Mouse (Mus musculus): ENCODE results near the gene Tbck. TPM values are rescaled to one million over a fixed set of nuclear protein-coding genes. Genes with fewer than 3 reads are reported as not detected.

Gene Tbck
- polyA plus RNA-seq, 1 experiment from 2014 or later, result 12.5 TPM

DNA sequence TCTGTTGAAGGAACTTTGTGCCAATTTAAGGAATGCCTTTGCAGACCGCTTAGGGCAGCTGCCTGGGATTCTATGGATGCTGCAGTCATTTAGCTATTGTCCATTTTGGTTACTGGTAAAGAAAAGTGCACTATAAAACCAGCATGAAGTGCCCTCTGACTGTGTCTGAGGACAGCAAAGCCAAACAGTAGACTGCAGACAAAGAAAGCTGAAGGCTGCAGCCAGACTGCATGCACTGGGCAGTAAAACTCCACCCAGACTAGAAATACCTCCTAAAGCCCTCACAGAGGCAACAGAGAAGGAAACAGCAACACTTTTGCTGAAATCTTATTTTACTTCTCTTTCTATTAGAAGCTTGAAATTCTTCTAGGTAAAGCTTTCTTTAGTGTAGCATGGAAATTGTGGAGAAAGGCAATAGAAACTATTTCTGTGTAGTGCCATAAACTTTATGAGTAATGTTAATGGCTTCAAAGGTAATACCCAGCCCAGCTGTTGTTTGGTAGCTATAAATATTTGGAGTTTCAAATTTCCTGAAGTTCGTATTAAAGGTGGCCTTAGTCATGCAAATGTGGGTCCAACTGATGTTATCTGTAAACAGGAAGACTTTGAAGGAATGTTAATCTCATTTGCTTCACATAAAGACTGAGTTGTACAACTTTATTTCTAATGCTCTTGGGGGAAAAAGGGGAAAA lies 124.1 kb downstream of the Tbck start:
- 74% methylated on average over 2 of the region's 2 CpGs for WGBS
- no peak for ATAC-seq (replicated peaks; ENCODE audit: insufficient number of reproducible peaks, insufficient read depth, low FRiP score, low read depth)
- peaks cover under 1% of the 10 kb centered on the region for H3K4me1 ChIP-seq (replicated peaks)

DNA sequence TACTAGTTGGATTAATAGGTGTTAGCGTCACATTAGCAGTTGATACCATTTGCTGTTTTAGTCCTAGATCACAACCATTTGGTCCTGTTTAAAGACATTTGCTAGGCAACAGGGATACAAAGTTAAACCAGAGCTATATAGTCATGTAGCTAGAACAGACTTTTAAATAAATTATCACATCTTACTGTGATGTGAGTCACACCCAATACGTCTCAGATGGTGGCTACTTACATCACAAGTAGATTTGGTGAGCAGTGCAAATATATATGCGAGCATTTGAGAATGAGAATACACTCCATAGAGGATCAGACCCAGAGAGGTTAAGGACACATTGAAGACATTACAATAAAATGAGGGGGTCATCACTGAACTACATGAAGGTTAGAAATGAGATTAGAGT lies 125.0 kb downstream of the Tbck start:
- no peaks in the 10 kb centered on the region; the same call in 1 of the 2 replicates for H3K36me3 ChIP-seq
- no peak for ATAC-seq (replicated peaks; ENCODE audit: insufficient number of reproducible peaks, insufficient read depth, low FRiP score, low read depth)
- no peak overlapping the region for H3K27ac ChIP-seq
- peaks cover 9% of the 10 kb centered on the region for H3K4me1 ChIP-seq (replicated peaks)
- H3K9ac ChIP-seq, result no peak overlapping the region
- H3K9me3 ChIP-seq (replicated peaks), result no peaks in the 10 kb centered on the region
- no peak overlapping the region for H3K4me2 ChIP-seq
- no peak overlapping the region for H3K4me3 ChIP-seq
- no peaks in the 10 kb centered on the region for H3K27me3 ChIP-seq
- WGBS, result 90% methylated on average over 3 of the region's 3 CpGs

More for the DNA sequence above, 124.1 kb downstream of the Tbck start:
- Histone ChIP-seq H3K4me2 (no peak overlapping the region), H3K9ac (no peak overlapping the region), H3K27me3 (no peaks in the 10 kb centered on the region), H3K4me3 (no peak overlapping the region), H3K27ac (no peak overlapping the region), H3K9me3 (replicated peaks) (no peaks in the 10 kb centered on the region), H3K36me3 (no peaks in the 10 kb centered on the region; the same call in 1 of the 2 replicates)

DNA sequence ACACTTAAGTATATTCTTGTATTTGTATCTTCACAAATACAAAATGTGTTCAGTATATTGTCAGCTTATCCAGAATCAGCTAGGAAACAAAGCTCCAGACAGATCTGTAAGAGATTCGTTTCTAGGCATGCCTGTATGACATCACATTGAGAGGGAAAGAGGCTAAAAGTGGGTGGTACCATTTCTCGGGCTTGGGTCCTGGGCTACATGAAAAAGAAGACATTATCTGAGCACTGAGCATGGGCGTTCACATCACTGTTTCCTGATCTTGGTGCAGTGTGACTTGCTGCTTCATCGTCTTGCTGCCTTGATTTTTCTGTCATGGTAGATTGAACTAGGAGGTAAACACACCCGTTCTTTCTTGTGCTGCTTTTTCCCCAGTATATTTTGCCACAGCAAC lies 127.8 kb downstream of the Tbck start:
- Histone ChIP-seq H3K4me2 (no peak overlapping the region), H3K4me1 (replicated peaks) (peaks cover 12% of the 10 kb centered on the region), H3K4me3 (no peak overlapping the region), H3K27me3 (no peaks in the 10 kb centered on the region), H3K9ac (no peak overlapping the region), H3K36me3 (no peaks in the 10 kb centered on the region), H3K27ac (no peak overlapping the region), H3K9me3 (replicated peaks) (no peaks in the 10 kb centered on the region)
- WGBS, result 44% methylated on average over 5 of the region's 5 CpGs
- ATAC-seq (replicated peaks; ENCODE audit: insufficient number of reproducible peaks, insufficient read depth, low FRiP score, low read depth), result no peak

DNA sequence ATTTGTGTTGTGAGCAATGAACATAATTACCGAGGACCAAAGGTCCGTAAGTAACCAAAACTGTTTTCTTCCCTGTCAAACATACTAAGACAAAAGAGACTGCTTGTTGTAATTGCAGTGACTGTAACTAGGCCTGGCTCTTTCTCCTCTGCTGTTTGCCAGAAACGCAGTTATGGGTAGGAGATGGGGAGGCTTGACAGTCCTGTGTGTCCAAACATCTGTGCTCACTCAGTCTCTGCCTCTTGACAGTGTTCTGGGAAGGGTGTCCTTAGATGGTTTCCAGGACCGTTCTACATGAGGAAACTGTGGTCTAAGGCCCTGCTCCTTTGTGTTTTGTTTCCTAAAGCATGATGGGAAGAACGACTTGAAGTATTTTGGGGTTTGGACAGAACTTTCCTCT lies 128.4 kb downstream of the Tbck start:
- H3K4me2 ChIP-seq, result no peak overlapping the region
- peaks cover 12% of the 10 kb centered on the region for H3K4me1 ChIP-seq (replicated peaks)
- H3K4me3 ChIP-seq, result no peak overlapping the region
- no peak overlapping the region for H3K27ac ChIP-seq
- no peaks in the 10 kb centered on the region for H3K36me3 ChIP-seq
- WGBS, result 40% methylated on average over 5 of the region's 5 CpGs
- no peaks in the 10 kb centered on the region for H3K27me3 ChIP-seq
- no peak overlapping the region for H3K9ac ChIP-seq
- no peak for ATAC-seq (replicated peaks; ENCODE audit: insufficient number of reproducible peaks, insufficient read depth, low FRiP score, low read depth)
- H3K9me3 ChIP-seq (replicated peaks), result no peaks in the 10 kb centered on the region

DNA sequence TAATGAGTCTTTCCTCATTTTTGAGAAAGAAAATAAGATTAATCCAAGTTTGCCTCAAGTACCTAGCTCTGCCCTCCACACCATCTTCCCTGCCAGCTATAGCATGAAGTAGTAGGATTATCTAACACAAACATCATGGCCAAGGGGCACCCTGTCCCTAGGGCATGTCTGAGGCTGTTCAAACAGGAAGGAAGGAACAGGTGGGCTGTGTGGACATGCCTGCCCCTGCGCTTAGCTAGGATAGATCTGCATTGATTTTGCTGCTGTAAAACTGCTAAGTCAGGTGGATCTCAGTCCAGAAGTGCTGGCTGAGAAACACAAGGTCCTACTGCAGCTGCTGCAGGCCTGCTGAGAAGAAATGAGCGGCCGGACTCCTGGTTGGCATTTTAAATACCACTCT lies 129.2 kb downstream of the Tbck start:
- Histone ChIP-seq H3K9ac (no peak overlapping the region), H3K4me2 (no peak overlapping the region), H3K9me3 (replicated peaks) (no peaks in the 10 kb centered on the region), H3K27me3 (no peaks in the 10 kb centered on the region), H3K4me1 (replicated peaks) (peaks cover 14% of the 10 kb centered on the region), H3K36me3 (no peaks in the 10 kb centered on the region), H3K4me3 (no peak overlapping the region), H3K27ac (no peak overlapping the region)
- ATAC-seq (replicated peaks; ENCODE audit: insufficient number of reproducible peaks, insufficient read depth, low FRiP score, low read depth), result no peak
- WGBS, result 71% methylated on average over 3 of the region's 3 CpGs

DNA sequence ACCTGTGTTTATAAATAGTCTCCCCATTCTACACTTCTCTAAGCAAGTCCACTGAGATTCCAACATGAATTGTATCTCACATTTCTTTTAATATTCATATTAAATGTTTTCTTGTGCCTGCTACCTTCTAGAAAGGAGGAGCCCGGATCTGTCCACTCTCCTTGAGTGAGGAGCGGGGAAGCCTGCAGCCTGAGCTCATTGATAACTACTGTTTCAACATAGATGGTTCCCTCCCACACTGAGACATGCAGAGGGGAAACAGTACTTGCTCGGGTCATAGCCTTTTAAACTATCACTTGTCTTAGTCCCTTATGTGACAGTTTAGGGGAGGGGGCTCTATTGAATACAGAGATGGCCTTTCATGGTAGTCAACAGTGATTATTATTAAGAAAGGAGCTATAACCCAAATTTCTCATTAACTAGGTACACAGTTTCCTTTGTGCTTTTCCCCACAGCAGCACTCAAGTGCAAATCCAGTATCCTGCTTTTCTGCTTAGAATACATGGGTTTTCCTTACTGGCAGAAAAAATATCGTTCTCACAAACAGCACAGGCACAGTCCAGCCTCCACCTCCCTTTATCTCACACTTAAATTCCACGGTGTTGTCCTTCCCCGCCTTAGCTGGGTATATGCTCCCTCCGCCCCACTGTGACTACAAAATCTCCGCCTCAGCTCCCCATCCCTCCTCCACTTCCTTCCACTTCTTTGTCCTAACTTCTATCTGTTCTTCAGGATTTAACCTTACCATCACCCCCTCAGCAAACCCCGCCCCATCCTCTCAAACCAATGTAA lies 130.0 kb downstream of the Tbck start:
- no peak overlapping the region for H3K27ac ChIP-seq
- no peaks in the 10 kb centered on the region for H3K36me3 ChIP-seq
- 41% methylated on average over 9 of the region's 9 CpGs for WGBS
- no peak overlapping the region for H3K4me3 ChIP-seq
- H3K9me3 ChIP-seq (replicated peaks), result no peaks in the 10 kb centered on the region
- H3K9ac ChIP-seq, result no peak overlapping the region
- H3K27me3 ChIP-seq, result no peaks in the 10 kb centered on the region
- no peak overlapping the region for H3K4me2 ChIP-seq
- H3K4me1 ChIP-seq (replicated peaks), result peaks cover 14% of the 10 kb centered on the region
- ATAC-seq (replicated peaks; ENCODE audit: insufficient number of reproducible peaks, insufficient read depth, low FRiP score, low read depth), result no peak

DNA sequence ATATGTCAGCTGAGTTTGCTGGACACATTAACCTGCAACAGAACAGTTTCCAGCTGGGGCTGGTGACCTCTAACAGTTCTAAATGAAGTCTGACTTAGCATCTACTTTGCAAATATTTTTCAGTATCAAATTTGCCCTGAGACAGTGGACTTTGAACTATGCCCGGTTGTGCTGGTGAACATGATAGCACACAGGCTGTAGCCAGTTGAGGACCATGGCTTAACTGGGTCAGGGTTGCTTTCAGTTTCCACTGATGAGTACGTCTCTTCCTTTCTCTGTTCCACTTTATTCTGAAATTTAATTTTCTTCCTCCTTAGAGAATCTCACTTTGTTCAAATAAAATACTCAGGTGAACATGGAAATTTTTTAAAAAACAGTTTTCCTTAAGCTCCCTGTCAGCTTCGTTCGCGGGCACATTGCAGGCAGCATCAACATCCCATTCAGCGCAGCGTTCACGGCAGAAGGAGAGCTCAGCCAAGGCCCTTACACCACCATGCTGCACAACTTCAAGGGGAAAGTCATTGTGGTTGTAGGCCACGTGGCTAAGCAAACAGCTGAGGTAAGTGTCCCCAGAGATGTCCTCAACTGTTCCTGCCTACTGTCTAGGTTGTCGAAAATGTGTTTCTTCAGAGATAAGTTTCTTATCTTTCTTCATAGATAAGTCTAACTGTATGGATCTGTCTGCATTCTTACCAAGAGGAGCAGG lies 131.0 kb downstream of the Tbck start:
- Histone ChIP-seq H3K27me3 (no peaks in the 10 kb centered on the region), H3K9me3 (replicated peaks) (no peaks in the 10 kb centered on the region), H3K27ac (no peak overlapping the region), H3K9ac (no peak overlapping the region), H3K36me3 (no peaks in the 10 kb centered on the region), H3K4me3 (no peak overlapping the region), H3K4me2 (no peak overlapping the region), H3K4me1 (replicated peaks) (peaks cover 14% of the 10 kb centered on the region)
- no peak for ATAC-seq (replicated peaks; ENCODE audit: insufficient number of reproducible peaks, insufficient read depth, low FRiP score, low read depth)
- 68% methylated on average over 10 of the region's 10 CpGs for WGBS

DNA sequence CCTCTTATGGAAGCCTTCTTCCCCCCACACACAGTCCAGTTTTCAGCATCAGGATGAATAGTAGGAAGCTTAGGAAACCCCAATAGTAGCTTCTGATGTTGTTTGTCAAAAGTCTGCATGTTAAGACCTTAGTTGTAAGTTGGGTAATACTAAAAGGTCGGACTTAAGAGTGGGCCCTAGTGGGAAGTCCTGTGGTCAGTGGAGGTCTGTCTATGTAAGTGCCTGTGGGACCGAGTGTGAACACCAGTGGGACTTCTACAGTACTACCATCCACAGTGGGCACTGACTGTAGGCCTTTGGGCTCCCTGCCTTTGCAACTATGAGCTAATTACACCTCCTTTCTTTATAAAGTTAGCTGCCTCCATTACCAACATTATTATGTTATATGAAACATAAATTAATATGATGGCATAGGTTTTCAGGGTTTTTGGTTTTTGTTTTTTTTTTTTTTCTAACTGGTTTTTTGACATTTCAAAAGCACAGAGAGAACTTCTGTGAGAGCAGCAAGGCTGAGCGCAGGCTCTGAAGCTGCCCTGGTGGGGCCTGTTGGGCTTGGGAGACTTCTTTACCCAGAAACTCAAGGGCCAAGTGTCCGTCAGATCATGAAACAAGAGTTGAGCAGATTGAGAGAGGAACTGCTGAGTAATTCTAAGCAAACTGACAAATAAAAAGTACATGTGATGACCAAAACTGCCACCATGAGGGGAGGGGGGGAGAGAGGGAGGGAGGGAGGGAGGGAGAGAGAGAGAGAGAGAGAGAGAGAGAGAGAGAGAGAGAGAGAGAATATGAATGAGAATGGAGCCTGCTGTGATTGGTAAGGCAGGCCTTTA lies 131.8 kb downstream of the Tbck start:
- WGBS, result 89% methylated on average over 4 of the region's 4 CpGs
- ATAC-seq (replicated peaks; ENCODE audit: insufficient number of reproducible peaks, insufficient read depth, low FRiP score, low read depth), result no peak

DNA sequence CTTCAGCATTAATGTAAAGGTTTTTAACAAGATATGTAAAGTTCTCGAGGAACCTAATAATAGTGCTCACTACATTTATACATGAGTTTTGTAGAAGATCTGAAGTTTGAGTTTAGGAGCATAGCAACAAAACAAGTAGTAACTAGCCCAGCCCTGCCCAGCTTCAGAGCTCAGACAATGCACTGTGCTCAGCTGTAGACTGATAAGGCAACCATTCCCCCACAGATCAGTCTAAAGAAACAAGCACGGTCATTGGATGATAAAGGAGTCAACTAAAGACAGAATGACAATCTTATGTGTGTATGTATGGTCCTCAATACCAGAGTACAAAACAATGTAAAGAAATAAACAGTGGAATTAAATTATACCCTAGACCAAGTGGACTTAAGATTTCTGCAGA lies 135.5 kb downstream of the Tbck start:
- 55% methylated on average over 2 of the region's 2 CpGs for WGBS
- Histone ChIP-seq H3K4me3 (no peak overlapping the region), H3K4me1 (replicated peaks) (peaks cover 2% of the 10 kb centered on the region; the same call in 1 of the 2 replicates), H3K27me3 (no peaks in the 10 kb centered on the region), H3K4me2 (no peak overlapping the region), H3K27ac (no peak overlapping the region), H3K9me3 (replicated peaks) (no peaks in the 10 kb centered on the region), H3K9ac (no peak overlapping the region), H3K36me3 (no peaks in the 10 kb centered on the region)
- no peak for ATAC-seq (replicated peaks; ENCODE audit: insufficient number of reproducible peaks, insufficient read depth, low FRiP score, low read depth)

More for the DNA sequence above, 131.8 kb downstream of the Tbck start:
- Histone ChIP-seq H3K36me3 (no peaks in the 10 kb centered on the region), H3K9me3 (replicated peaks) (no peaks in the 10 kb centered on the region), H3K4me2 (no peak overlapping the region), H3K9ac (no peak overlapping the region), H3K4me1 (replicated peaks) (peaks cover 14% of the 10 kb centered on the region), H3K27ac (no peak overlapping the region), H3K27me3 (no peaks in the 10 kb centered on the region), H3K4me3 (no peak overlapping the region)

DNA sequence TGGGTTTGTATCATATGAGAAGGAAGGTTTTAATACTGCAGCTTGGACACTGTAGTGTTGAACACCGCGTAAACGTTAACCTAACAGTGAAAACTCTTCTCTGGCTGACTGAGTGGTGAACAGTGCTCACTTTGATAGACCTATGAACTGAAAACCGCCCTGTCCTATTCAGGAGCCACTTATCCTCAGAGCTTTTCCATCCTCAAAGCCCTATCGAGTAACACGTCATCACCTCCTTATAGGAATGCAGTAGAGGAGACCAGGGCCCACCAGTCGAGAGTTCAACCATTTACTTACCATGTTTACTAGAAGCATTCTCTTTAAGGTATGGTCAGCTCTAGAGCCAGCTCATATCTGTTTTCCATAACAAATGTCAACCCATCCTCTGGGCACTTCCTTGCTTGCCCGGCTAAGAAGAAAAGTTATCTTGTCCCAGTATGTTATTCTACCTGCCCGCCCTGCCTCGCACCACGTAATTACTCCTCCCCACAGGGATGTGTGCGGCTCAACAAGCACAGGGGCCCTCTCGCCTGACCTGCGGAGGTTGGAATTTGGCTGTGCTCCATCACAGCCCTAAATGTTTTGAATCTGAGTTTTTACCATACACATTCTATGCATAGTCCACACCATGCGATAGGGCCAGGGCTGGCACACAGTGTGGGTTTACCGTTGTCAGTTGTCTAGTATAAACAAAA lies 147.4 kb downstream of the Tbck start:
- no peak overlapping the region for H3K9ac ChIP-seq
- peaks cover 18% of the 10 kb centered on the region for H3K4me1 ChIP-seq (replicated peaks)
- H3K4me2 ChIP-seq, result peak overlapping the region; percentile 36
- peak; percentile 67; the same call in 1 of the 2 replicates for ATAC-seq (replicated peaks; ENCODE audit: insufficient number of reproducible peaks, insufficient read depth, low FRiP score, low read depth)
- H3K9me3 ChIP-seq (replicated peaks), result no peaks in the 10 kb centered on the region
- H3K27ac ChIP-seq, result 0 out of 2 replicates have a peak overlapping the region, but pooled peaks have one; percentile 29
- no peaks in the 10 kb centered on the region for H3K27me3 ChIP-seq
- WGBS, result 30% methylated on average over 16 of the region's 16 CpGs
- H3K4me3 ChIP-seq, result no peak overlapping the region
- no peaks in the 10 kb centered on the region for H3K36me3 ChIP-seq

Measured in heart, embryonic 15.5 days (tissue).